Mouse (Mus musculus): Measurements from ENCODE around the gene Ffar3. TPM values are rescaled to one million over a fixed set of nuclear protein-coding genes. Genes with fewer than 3 reads are reported as not detected.

Ffar3 gene
- total RNA-seq, 2 experiments from 2014 or later: not detected

DNA sequence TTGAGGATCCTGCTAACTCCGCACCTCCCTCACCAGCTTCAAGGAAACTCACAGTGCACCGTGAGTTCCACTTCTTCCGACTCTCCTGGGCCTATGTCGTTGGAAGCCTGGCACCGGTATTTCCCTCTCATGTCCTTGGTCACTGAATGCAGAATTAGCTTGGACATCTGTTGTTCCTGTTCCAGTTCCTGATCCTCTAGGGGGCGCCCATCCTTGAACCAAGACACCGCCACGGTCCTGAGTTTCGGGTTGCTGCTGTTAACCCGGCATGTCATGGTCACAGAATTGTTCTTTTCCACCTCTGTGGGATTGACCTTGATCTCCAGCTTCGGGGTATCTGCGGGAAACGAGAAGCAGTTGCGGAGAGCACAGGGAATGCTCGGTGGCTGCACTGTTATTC, 17.1 kb upstream of the Ffar3 start:
- intact Hi-C loops (cut with DNase I): loop anchor here (2.0 to 5.0 kb wide), 4 partner anchors 32 to 224 kb away; partner anchors contain the start of gene Fxyd3
- DNase-seq (ENCODE audit: extremely low spot score in 1 of 2, low spot score in 2 of 2): peak; percentile 54 to 68
- peak; percentile 78 for TF ChIP-seq CTCF (IDR thresholded peaks at IDR 0.05)
- Histone ChIP-seq H3K27ac (no peak overlapping the region), H3K4me3 (no peak overlapping the region)

DNA sequence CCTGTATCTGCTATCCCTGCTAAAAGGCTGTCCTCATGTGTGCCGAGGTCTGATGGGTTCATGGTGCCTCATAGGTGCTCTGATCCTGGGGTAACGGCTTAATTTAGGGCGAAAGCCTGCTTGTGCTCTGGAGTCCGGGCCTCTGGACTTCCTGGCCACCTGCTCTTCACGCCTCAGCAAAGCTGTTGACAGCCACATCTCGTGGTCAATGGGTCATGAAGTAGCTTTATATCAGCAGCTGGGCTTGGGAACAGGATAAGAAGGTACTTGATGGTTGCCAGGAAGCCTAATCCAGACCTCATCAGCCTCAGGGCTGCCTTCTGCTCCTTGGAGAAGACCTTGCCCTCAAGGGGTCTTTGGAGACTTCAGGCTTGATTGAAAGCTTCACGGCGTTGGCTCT, 7.4 kb upstream of the Ffar3 start:
- no peak for DNase-seq (ENCODE audit: extremely low spot score in 1 of 2, low spot score in 2 of 2)
- Histone ChIP-seq H3K27ac (no peak overlapping the region), H3K4me3 (no peak overlapping the region)
- intact Hi-C loops (cut with DNase I): loop anchor here (5.0 kb wide), 1 partner anchor 276 kb away; the partner anchor contains the start of gene Kmt2b
- TF ChIP-seq CTCF (IDR thresholded peaks at IDR 0.05): no peak

DNA sequence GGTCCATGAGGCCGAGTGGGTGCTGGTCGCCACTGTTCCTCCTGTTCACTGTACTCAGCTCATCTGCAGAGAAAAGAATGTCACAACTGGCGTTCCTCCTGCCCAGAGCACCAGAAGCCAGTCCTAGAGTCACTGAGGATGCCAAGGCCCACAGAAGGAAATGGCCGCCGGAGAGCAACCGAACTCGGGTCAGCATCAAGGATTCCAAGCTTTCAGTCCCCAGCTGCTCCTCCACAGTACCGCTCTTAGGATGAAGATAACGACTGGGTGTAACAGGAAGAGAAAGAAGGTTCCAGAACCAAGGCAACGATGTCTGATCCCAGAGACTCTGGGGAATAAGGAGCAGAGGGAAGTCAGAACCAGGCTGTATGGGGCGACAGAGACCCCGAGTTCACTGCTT, 5.5 kb upstream of the Ffar3 start, which contains the start of gene Ffar1:
Gene Ffar1, minus strand, starts transcription at position 101 of the 400 bp plus-strand sequence.
- Histone ChIP-seq H3K27ac (no peak within 1 kb of the TSS), H3K4me3 (no peak within 1 kb of the TSS)
- intact Hi-C loops (cut with DNase I): loop anchor here (2.0 to 5.0 kb wide), 2 partner anchors 133 to 274 kb away; partner anchors contain the start of genes Kmt2b and Tmem147
- no peak for TF ChIP-seq CTCF (IDR thresholded peaks at IDR 0.05)
- DNase-seq (ENCODE audit: extremely low spot score in 1 of 2, low spot score in 2 of 2): no peak

DNA sequence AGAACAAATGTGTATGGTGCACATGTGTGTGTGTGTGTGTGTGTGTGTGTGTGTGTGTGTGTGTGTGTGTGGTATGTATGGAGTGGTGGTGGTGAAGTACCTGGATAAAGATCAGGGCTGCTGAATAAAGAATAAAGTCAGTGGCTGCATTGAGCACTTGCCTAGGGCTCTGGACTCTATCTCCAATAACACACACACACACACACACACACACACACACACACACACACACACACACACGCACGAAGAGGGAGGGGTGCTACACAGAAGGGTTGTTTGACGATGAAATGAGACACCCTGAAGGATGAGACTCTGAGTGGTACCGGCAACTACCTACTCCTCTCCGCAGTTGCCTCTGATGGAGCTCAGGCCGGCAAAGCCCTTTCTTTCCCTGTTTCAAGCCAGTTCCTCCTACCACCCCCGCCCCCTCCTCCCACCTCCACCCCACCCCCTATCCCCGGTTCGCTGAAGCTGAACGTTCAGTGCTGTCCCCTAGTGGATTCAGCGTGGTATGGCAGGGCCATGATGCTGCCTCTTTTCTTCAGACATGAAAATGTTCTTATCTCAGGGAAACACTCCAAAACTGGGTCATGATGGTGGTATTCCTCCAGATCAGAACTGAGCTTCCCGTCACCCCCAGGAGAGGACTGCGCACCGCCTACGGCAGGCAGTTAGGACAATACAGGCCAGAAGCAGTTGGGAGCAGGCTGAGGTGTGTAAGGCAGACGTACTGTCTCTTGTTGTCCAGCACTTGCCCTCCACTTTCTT, 3.8 kb upstream of the Ffar3 start:
- intact Hi-C loops (cut with DNase I): loop anchor here (2.0 to 5.0 kb wide), 4 partner anchors 63 to 273 kb away; partner anchors contain the start of genes Kmt2b and Tmem147
- Histone ChIP-seq H3K27ac (no peak overlapping the region), H3K4me3 (no peak overlapping the region)
- DNase-seq (ENCODE audit: extremely low spot score in 1 of 2, low spot score in 2 of 2): peak; percentile 43 to 60
- TF ChIP-seq CTCF (IDR thresholded peaks at IDR 0.05): peak; percentile 69

DNA sequence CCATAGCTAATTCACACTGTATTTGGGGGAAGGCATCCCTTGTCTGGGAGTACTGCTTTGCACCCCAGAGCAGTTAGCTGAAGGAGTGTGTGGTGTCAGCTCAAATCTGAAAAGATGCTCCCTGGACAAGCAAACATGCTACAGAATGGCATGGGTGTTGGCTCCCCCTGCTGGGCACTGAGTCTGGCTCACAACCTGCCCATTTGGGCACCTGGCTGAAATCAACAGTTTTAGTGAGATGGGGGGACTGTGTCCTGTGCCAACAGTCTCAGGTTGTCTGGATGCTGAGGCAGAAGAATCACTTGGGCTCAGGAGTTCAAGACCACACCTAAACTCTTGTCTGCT, 3.3 kb upstream of the Ffar3 start:
- intact Hi-C loops (cut with DNase I): loop anchor here (5.0 kb wide), 2 partner anchors 62 to 192 kb away; no protein-coding TSS in a partner anchor
- Histone ChIP-seq H3K4me3 (no peak overlapping the region), H3K27ac (no peak overlapping the region)
- peak; percentile 84 for TF ChIP-seq CTCF (IDR thresholded peaks at IDR 0.05)
- peak; percentile 70 to 75 for DNase-seq (ENCODE audit: extremely low spot score in 1 of 2, low spot score in 2 of 2)

DNA sequence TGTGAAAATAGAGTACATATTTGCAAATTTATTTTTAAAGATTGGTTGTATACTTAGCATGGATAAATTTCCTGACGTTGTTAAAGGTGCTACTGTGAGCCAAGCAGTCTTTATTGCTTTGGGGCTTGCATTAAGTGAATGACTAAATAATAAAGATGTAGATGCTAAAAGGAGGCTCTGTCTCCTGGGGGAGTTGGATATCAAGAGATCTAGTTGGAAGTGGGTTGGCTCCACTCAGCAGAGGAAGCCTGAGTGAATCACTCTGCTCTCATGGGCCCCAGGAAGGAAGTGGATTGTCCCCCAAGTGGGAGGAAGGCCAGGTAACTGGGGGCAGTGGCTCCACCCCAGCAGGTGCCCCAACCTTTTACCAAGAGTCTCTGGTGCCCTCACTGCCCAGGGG, 1.8 kb upstream of the Ffar3 start:
- H3K4me3 ChIP-seq: no peak overlapping the region
- no peak overlapping the region for H3K27ac ChIP-seq
- TF ChIP-seq CTCF (IDR thresholded peaks at IDR 0.05): no peak
- no peak for DNase-seq (ENCODE audit: extremely low spot score in 1 of 2, low spot score in 2 of 2)
- intact Hi-C loops (cut with DNase I): loop anchor here (5.0 kb wide), 2 partner anchors 60 to 190 kb away; no protein-coding TSS in a partner anchor

DNA sequence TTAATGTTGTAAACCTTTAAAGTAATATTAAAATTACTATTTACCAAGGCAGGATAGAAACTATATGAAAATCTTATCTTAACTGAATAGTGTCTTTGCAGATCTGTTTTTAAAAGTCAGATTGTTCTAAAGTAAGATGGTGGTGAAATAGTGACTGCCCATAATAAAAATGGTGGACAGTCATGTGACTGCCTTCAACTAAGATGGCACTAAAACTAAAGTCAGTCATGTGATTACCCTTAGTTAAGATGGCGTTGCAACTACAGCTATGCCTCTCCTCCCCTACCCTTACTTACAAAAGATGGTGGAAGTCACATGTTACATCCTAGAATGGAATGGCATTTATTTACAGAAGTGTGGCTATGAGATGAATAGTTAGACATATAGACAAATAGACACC, 4.6 kb downstream of the Ffar3 start:
- TF ChIP-seq CTCF (IDR thresholded peaks at IDR 0.05): no peak
- Histone ChIP-seq H3K4me3 (no peak overlapping the region), H3K27ac (no peak overlapping the region)
- intact Hi-C loops (cut with DNase I): no loop called here
- no peak for DNase-seq (ENCODE audit: extremely low spot score in 1 of 2, low spot score in 2 of 2)

DNA sequence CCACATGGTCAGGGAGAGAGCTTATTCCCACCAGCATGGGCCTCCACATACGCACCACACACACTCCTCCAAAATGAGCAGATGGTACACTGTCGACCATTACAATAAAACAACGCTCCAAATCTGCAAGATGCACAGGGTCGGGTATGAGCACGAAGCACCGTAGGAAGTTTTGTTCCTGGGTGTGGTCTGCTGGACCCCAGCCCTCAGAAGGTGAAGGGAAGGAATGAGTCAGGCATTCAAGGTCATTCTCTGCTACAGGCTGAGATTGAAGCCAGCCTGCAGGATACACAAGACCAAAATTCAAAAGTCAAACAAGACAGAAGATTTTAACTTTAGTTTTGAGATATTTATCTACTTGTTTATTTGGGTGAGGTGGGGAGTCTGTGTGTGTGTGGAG, 8.0 kb downstream of the Ffar3 start:
- DNase-seq (ENCODE audit: extremely low spot score in 1 of 2, low spot score in 2 of 2): no peak
- no peak for TF ChIP-seq CTCF (IDR thresholded peaks at IDR 0.05)
- intact Hi-C loops (cut with DNase I): no loop called here
- H3K4me3 ChIP-seq: no peak overlapping the region
- no peak overlapping the region for H3K27ac ChIP-seq

DNA sequence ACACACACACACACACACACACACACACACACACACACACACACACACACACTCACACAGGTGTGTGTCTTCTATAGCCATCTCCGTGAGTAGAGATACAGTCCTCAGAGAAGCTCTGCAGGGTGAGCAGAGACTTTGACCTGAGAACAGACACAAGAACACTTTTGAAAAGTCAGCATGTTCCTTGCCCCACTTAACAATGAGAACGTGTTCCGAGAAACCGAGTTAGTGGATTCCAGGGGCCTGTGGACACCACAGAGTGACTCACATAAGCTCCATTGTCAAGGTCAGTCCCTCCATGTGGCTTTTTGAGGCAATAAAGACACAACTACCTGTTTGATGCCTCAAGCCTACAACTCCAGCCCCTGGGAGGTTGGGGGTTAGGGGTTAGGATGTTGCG, 8.6 kb downstream of the Ffar3 start:
- no peak for DNase-seq (ENCODE audit: extremely low spot score in 1 of 2, low spot score in 2 of 2)
- H3K4me3 ChIP-seq: no peak overlapping the region
- H3K27ac ChIP-seq: no peak overlapping the region
- no peak for TF ChIP-seq CTCF (IDR thresholded peaks at IDR 0.05)
- intact Hi-C loops (cut with DNase I): no loop called here

DNA sequence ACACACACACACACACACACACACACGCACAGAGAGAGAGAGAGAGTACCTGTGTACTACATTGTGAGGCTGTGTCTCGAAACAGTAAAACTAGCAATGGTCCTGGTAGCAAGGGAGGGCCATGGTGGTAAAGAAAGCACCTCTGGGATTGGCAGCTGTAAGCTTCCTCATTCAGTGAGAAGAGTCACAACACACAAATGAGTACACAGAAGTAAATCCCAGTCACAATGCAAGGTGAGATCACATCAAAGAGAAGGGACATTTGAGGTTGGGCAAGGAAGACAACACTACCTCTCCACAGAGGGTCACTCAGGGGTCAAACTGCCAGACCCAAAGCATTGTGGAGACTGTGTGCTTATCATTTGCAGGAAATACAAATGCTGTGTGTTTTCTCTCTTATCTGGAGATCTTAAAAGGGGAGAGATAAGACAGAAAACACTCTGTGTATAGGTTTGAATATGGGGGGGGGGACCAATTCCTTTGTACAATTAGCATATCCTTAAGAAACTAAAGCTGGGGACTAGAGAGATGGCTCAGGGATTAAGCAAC, 9.4 kb downstream of the Ffar3 start:
- Histone ChIP-seq H3K27ac (no peak overlapping the region), H3K4me3 (no peak overlapping the region)
- TF ChIP-seq CTCF (IDR thresholded peaks at IDR 0.05): no peak
- intact Hi-C loops (cut with DNase I): no loop called here
- DNase-seq (ENCODE audit: extremely low spot score in 1 of 2, low spot score in 2 of 2): no peak

DNA sequence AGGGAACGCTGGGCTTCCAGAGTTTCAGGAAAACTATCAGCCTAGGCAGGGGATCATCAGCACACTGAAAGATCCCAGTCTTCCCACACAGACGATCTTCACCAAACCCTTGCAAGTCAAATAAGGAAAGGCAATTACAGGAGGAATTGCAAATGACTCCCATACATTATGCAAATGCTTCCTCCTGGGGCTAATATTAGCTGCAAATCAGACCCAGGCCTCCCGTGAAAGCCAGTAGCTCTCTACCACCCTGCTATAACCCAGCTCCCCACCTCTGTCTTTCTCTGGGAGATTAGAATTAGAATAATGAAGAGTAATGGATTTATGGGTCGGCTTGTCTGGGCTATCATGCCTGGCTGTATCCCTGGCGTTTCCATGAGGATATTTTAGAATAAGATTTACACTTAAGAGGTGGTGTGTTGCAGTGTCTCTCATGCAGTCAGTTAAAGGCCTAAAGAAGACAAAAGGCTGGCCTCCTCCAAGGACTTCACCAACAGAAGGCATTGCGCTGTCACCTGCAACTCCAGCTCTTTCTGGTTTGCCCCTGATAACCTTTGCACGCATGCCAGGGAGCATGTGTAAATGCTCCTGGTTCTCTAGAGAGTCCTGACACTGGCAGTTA, 11.2 kb downstream of the Ffar3 start:
- H3K27ac ChIP-seq: no peak overlapping the region
- no peak overlapping the region for H3K4me3 ChIP-seq
- intact Hi-C loops (cut with DNase I): no loop called here
- no peak for DNase-seq (ENCODE audit: extremely low spot score in 1 of 2, low spot score in 2 of 2)
- no peak for TF ChIP-seq CTCF (IDR thresholded peaks at IDR 0.05)

DNA sequence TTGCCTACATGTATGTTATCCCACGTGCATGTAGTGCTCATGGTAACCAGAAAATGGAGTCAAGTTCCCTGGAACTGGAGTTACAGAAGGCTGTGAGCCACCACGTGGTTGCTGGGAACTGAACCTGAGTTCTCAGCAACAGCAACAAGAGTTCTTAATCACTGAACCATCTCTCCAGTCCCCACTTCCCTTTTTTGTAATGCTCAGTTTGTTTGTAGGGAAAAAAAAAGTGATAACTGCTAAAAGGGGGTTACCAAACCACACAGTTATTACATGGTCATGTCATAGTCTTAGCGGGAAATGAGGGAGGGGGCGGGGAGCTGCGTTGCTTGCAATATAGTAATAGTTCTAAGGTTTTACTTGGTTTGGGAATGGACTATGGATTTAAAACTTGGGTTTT, 13.9 kb downstream of the Ffar3 start:
- intact Hi-C loops (cut with DNase I): no loop called here
- no peak for DNase-seq (ENCODE audit: extremely low spot score in 1 of 2, low spot score in 2 of 2)
- no peak overlapping the region for H3K4me3 ChIP-seq
- TF ChIP-seq CTCF (IDR thresholded peaks at IDR 0.05): no peak
- H3K27ac ChIP-seq: no peak overlapping the region

All from left cerebral cortex, adult 2 months (tissue).